Mouse (Mus musculus) midbrain, embryonic 10.5 days (tissue): ENCODE measurements at regions not wholly inside any gene's neighbourhood (a gene's known extent, or its start where the extent isn't known, plus 50 kb on each side); places are given as distances from the start of the nearest gene placed in this dataset.
"Not testable (repeated sequence)": the region's sequence is repeated elsewhere in the genome, so short reads cannot be mapped to it uniquely, and the experiment has no call there.

Source experiments
- DNase-seq: peaks from one replicate; pipeline ENCODE4 v3.0.0-alpha.2; 2017; ENCODE audit warnings: low spot score
- H3K27ac ChIP-seq: fragments of 300-500 bp; sonication (generic); replicated peaks from 2 replicates; pipeline ENCODE4 v1.5.1; 2016; ENCODE audit warnings: mild to moderate bottlenecking
- H3K27me3 ChIP-seq: fragments of 300-500 bp; sonication (generic); 2 replicates; pipeline ENCODE4 v1.6.1; 2016; ENCODE audit warnings: low read depth, mild to moderate bottlenecking; ENCODE audit not compliant: poor library complexity, severe bottlenecking
- H3K36me3 ChIP-seq: fragments of 300-500 bp; sonication (generic); 2 replicates; pipeline ENCODE4 v1.6.1; 2016; ENCODE audit warnings: mild to moderate bottlenecking, moderate library complexity
- H3K4me1 ChIP-seq: fragments of 300-500 bp; sonication (generic); 2 replicates; pipeline ENCODE4 v1.6.1; 2016
- H3K4me3 ChIP-seq: fragments of 300-500 bp; sonication (generic); 2 replicates; pipeline ENCODE4 v1.5.1; 2016; ENCODE audit warnings: mild to moderate bottlenecking, moderate library complexity
- H3K9me3 ChIP-seq: fragments of 300-500 bp; sonication (generic); replicated peaks from 2 replicates; pipeline ENCODE4 v1.6.1; 2016; ENCODE audit warnings: mild to moderate bottlenecking
- WGBS: fragments of 180-500 bp; shearing (Covaris S2); methylation state at CpG from one replicate; pipeline ENCODE4 v1.1.7; 2016; 5-methylcytosine and 5-hydroxymethylcytosine counted together

DNA sequence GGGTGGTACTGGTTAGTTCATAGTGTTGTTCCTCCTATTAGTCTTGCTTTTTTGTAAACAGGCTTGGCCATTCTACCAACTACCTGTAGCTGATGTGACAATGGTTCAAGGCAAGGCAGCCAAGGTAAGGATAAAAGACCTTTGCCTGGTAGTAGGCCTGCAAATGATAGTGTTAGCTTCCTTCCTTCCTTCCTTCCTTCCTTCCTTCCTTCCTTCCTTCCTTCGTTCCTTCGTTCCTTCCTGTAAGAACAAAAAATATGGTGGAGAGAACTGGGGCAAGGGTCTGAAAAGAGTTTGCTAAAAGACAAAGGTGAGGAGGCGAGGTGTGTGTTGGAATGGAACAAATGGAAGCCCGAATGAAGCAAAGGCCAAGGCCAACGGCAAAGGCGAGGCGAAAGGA, 84.8 kb upstream of the Ezh2 start:
- H3K27ac ChIP-seq, DNase-seq, H3K27me3 ChIP-seq, H3K9me3 ChIP-seq, H3K4me1 ChIP-seq, H3K36me3 ChIP-seq, H3K4me3 ChIP-seq: not testable (repeated sequence)
- WGBS, result 69% methylated on average over 2 of the region's 7 CpGs

DNA sequence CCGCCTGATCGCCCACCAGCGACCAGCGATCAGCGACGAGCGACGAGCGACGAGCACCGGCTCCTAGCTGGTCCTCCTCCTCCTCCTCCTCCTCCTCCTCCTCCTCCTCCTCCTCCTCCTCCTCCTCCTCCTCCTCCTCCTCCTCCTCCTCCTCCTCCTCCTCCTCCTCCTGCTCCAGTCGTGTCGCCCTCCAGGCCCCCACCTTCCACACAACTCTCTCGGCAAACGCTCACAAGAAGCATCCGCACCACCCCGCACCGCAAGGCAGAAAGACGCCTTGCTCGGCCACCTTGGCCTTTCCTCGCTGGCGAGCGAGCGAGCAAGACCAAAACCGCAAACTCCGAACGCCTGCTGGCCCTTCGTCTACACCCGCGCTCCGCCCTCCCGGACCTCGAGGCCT, 77.6 kb upstream of the Ezh2 start:
- H3K4me3 ChIP-seq, result peak overlapping the region; percentile 48
- not testable (repeated sequence) for H3K27ac ChIP-seq, H3K27me3 ChIP-seq, H3K4me1 ChIP-seq, H3K9me3 ChIP-seq, DNase-seq, H3K36me3 ChIP-seq
- WGBS, result 10% methylated on average over 8 of the region's 33 CpGs

DNA sequence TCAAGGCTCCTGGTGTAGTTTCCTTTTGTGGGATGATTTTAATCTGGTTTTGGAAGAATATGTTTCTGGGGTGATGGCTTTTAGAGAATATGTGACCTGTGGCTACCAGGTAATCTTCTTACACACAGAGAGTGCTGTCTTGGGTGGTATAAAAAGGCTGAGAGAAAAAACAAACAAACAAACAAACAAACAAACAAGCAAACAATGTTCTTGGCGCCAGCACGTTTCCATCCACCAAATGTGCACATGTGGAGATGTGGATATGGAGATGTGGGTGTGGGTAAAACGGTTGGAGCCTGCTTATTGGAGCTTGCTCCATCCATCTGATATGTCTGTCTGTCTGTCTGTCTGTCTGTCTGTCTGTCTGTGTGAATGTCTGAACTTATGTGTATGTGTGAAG, 57.7 kb upstream of the Ezh2 start:
- H3K4me1 ChIP-seq, H3K9me3 ChIP-seq, H3K4me3 ChIP-seq, H3K36me3 ChIP-seq, H3K27ac ChIP-seq, DNase-seq: not testable (repeated sequence)
- WGBS, result 72% methylated on average over 3 of the region's 3 CpGs
- H3K27me3 ChIP-seq, result peaks cover 18% of the 10 kb centered on the region

DNA sequence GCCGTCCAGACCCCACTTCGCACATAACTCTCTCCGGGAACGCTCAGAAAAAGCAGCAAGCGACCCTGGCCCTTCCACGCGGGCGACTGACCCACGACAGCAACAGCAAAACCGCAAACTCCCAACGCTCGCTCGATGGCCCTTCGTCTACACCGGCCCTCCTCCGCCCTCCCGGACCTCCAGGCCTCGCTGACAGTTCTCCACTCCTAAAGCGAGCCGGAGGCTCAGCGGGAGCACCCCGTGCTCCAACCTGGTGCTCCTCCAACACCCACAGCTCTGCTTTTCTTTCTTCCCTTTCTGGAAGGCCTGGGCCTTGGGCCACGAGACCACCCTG, 56.2 kb upstream of the Ezh2 start:
- not testable (repeated sequence) for H3K4me1 ChIP-seq, H3K9me3 ChIP-seq, DNase-seq, H3K36me3 ChIP-seq
- Histone ChIP-seq H3K27me3 (peaks cover 20% of the 10 kb centered on the region), H3K27ac (peak overlapping the region; percentile 81), H3K4me3 (peak overlapping the region; percentile 69)
- 2% methylated on average over 22 of the region's 23 CpGs for WGBS

DNA sequence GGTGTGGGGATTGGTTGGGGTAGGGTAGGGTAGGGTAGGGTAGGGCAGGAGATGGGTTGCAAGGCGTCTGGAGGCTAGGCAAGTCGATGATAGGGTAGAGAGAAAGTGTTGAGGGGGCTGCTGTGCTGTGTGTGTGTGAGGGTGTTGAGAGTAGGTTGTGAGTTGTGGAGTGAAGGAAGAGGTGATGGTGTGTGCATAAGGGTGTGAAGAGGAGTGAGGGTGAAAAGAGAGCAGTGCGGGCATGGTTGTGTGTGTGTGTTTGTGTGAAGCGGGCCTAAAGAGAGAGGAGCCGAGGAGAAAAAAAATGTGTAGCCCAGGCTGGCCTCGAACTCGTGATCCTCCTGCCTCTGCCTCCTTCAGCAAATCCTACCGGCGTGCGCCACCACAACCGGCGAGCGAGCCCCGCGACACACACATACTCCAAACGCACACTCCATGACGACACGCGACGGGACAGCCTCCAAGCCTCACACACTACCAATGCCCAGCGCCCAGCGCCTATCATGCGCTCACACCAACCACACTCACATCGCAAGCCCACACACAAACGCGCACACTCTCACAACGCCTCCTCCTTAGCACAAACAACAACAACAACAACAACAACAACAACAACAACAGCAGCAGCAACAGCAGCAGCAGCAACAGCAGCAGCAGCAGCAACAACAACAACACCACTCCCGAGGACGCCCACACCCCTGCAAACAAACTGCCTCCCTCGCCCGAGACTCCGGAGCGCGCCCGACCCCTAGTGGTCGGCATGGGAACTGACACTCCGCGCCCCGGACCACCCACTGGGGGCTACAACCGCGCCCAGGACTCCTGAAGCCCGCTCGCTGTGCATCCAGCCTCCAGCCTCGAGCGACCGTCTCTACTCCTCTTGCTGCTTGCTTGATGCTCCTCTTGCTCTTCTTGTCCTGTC, 55.6 kb upstream of the Ezh2 start:
- 2% methylated on average over 46 of the region's 46 CpGs for WGBS
- Histone ChIP-seq H3K4me1 (peaks cover 4% of the 10 kb centered on the region; the same call in 1 of the 2 replicates), H3K27me3 (peaks cover 20% of the 10 kb centered on the region), H3K9me3 (no peaks in the 10 kb centered on the region), H3K27ac (peak overlapping the region; percentile 81), H3K36me3 (no peaks in the 10 kb centered on the region), H3K4me3 (peak overlapping the region; percentile 69)
- peak; percentile 92 for DNase-seq

DNA sequence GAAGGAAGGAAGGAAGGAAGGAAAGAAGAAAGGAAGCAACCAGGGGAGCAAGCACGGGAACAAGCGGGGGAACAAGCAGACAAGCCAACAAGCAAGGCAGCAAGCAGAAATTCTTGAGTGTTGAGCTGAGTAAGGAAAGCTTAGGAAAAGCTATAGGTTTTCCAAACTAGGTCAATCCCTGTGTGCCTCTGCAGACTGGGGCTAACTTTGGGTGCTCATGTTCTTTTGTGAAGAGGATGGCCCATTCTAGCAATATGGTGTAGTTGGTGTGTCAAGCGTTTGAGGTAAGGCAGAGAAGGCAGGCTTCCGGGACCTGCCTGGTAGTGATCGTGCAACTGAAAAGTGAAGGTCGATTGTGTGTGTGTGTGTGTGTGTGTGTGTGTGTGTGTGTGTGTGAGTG, 54.8 kb upstream of the Ezh2 start:
- Histone ChIP-seq H3K27me3 (peaks cover 20% of the 10 kb centered on the region), H3K4me1 (peaks cover 4% of the 10 kb centered on the region; the same call in 1 of the 2 replicates), H3K27ac (no peak overlapping the region), H3K4me3 (no peak overlapping the region), H3K36me3 (no peaks in the 10 kb centered on the region), H3K9me3 (no peaks in the 10 kb centered on the region)
- DNase-seq, result no peak
- 90% methylated on average over 6 of the region's 6 CpGs for WGBS

DNA sequence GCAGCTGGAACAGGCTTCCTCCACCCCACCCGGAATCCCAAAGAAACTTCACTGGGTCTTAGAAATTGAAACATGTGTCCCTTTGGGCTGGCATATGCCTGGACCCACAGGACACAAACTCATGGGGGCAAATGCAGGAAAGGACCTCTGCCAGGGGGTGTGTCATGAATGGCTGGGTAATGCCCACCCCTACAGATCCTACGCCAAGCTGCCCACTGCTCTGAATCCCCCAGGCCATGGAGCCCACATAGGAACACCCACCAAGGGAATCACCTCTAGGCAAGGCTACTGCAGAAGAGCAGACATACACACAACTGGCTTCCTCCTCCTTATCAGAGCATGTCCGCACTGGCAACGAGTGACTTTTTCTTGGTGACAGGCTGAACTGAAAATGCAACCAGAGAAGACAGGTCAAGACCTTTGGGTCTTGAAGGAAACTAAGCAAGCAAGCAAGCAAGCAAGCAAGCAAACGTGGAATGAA, 54.4 kb upstream of the Ezh2 start:
- Histone ChIP-seq H3K4me3 (no peak overlapping the region), H3K27me3 (peaks cover 20% of the 10 kb centered on the region), H3K36me3 (no peaks in the 10 kb centered on the region), H3K4me1 (peaks cover 4% of the 10 kb centered on the region; the same call in 1 of the 2 replicates), H3K27ac (no peak overlapping the region), H3K9me3 (no peaks in the 10 kb centered on the region)
- 83% methylated on average over 5 of the region's 5 CpGs for WGBS
- DNase-seq, result no peak

DNA sequence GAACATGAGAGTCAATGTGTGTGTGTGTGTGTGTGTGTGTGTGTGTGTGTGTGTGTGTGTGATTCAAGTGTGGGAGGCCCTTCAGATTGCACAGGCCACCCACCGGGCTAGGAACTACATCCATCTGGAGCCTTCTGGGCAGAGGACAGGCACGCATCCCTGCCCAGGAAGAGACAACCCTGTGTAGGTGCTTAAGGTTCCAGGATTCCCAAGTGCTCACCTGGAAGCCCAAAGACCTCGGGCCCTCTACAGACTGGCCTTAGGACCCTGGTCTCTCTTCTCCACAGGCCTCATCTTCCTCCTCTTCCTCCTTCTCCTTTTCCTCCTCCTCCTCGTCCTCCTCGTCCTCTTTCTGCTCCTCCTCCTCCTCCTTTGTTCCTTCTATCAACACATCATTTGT, 53.8 kb upstream of the Ezh2 start:
- no peaks in the 10 kb centered on the region for H3K36me3 ChIP-seq
- no peaks in the 10 kb centered on the region for H3K9me3 ChIP-seq
- no peak overlapping the region for H3K4me3 ChIP-seq
- WGBS, result 81% methylated on average over 4 of the region's 5 CpGs
- H3K4me1 ChIP-seq, result peaks cover 4% of the 10 kb centered on the region; the same call in 1 of the 2 replicates
- DNase-seq, result no peak
- peaks cover 20% of the 10 kb centered on the region for H3K27me3 ChIP-seq
- no peak overlapping the region for H3K27ac ChIP-seq

DNA sequence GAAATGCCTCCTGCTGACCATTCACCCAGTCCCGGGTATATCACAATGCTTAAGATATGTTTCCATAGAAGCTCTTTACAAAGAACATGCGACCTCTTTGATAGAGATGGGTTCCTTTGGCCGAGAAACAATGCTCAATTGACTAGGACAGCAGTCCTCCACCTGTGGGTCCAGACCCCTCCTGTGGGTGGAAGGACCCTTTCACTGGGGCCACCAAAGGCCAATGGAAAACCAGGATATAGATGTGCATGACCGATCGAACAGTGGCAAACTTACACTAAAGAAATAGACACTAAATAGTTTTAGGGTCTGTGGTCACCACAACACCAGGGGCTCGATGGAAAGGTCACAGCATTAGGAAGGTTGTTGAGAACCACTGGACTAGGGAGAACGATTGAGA, 53.2 kb upstream of the Ezh2 start:
- Histone ChIP-seq H3K36me3 (no peaks in the 10 kb centered on the region), H3K27ac (no peak overlapping the region), H3K4me3 (no peak overlapping the region), H3K27me3 (peaks cover 20% of the 10 kb centered on the region), H3K4me1 (peaks cover 4% of the 10 kb centered on the region; the same call in 1 of the 2 replicates), H3K9me3 (no peaks in the 10 kb centered on the region)
- 91% methylated on average over 7 of the region's 7 CpGs for WGBS
- no peak for DNase-seq

DNA sequence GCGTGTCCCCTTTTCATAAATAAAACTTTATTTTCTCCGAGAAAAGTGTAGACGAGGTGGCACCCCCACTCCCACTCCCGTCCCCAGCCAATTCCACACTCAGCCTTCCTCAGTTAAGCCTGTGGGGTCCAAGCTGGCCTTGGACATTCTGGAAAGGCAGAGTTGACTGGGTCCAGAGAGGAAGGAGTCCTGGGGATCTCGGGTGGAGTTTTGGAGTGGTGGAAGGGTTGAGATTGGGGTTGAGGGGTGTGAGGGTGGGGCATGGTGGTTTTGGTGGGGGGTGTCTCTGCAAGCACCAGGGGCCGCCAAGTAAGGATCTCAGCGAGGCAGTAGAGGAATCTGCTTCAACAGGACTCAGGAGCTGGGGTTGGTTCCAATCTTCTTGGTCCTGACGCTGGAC, 52.7 kb upstream of the Ezh2 start:
- H3K27ac ChIP-seq, result no peak overlapping the region
- no peaks in the 10 kb centered on the region for H3K9me3 ChIP-seq
- peaks cover 4% of the 10 kb centered on the region; the same call in 1 of the 2 replicates for H3K4me1 ChIP-seq
- no peaks in the 10 kb centered on the region for H3K36me3 ChIP-seq
- no peak overlapping the region for H3K4me3 ChIP-seq
- H3K27me3 ChIP-seq, result peaks cover 20% of the 10 kb centered on the region
- no peak for DNase-seq
- 86% methylated on average over 8 of the region's 8 CpGs for WGBS

DNA sequence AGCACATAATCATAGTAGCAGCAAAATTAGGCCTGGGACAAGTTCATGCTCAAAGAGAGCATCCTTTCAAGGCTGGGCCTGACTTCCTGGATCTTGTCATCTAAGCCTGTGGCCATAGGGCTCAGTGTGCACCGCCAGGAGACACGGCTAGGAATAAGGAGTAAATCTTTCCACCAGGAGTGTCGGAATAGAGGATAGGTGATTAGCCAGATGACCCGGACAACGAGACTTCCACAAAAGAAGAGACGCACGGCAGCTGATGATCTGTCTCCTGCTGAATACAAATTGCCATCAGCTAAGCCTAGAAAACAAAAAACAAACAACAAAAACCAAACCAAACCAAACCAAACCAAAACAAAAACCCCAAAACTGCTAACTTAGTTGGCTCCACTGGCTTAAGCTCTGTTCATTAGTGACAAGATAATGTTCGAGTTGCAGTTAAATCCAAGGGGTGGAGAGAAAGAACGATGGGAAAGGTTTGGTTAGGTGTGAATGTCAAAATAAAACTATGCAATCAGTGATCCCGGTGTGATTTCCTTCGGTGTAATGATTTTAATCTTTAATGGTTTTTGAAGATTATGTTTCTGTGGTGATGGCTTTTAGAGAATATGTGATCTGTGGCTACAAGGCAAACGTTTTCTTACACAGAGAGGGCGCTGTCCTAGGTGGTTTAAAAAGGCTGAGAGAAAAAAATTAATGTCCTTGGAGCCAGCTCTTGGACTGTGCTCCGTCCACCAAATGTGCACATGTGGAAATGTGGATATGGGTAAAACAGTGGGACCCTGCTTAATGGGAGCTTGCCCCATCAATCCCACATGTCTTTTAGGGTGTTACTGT, 51.8 kb upstream of the Ezh2 start:
- Histone ChIP-seq H3K4me3 (no peak overlapping the region), H3K36me3 (no peaks in the 10 kb centered on the region), H3K27me3 (peaks cover 20% of the 10 kb centered on the region), H3K9me3 (no peaks in the 10 kb centered on the region), H3K27ac (no peak overlapping the region), H3K4me1 (peaks cover 4% of the 10 kb centered on the region; the same call in 1 of the 2 replicates)
- WGBS, result 77% methylated on average over 14 of the region's 14 CpGs
- DNase-seq, result no peak

DNA sequence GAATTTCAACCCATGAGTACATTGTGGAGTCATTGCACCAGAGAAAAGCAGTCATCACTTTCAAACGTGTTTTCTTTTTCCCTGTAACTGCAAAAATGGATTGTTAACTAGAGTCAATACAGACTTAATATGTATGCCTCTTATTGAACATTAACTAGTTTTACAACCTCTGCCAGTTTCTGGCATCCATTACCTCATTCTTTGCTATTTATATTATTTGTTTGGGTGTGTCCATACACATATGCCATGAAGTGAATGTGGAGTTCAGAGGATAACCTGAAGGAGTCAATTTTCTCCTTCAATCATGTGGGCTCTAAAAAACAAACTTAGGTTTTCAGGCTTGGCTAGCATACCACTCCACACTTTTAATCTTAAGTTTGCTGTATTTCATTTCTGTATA, 50.9 kb upstream of the Ezh2 start:
- Histone ChIP-seq H3K27ac (no peak overlapping the region), H3K27me3 (peaks cover 20% of the 10 kb centered on the region), H3K4me3 (no peak overlapping the region), H3K9me3 (no peaks in the 10 kb centered on the region), H3K36me3 (no peaks in the 10 kb centered on the region), H3K4me1 (no peaks in the 10 kb centered on the region)
- WGBS, result 61% methylated on average over 1 of the region's 1 CpGs
- DNase-seq, result no peak
